Mouse (Mus musculus): Measurements from ENCODE around the gene Rgma.

DNA sequence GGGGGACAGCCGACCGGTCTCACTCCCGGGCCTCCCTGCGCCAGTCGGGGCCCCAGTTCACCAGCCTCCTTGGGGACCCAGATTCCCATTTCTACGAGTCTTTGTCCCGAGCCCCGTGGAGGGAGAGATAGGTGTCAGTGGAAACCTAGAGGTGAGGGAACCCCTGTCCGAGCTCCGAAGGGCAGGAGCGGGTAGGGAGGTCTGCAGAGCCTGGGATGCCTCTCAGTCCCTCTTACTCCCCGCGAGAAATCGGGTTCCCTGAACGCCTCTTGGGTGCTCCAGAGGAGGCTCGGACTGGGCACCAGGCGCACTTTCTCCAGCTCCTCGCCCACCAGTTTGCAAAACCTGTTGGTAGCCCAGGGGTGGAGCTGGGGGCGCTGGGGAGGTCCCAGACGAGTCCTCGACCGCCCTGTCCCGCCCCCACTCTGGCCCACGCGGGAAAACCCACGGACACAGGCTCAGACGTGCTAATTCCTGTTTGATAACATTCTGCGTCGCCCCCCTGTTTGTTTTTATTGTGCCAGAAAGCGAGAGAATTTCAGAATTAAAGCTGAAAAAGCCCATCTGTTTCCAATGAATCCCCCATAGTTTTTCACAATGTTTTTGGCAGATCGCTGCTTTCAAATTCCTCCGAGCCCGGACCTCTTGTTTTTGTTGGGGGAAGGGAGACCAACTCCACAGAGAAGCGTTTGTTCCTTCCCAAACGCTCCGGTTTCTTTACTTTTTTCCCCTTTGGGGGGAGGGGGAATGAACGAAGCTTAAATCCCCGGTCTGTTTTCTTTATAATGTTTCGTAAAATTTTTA is 16.4 kb downstream of the Rgma start:
- TF ChIP-seq MYC (IDR thresholded peaks at IDR 0.05; ENCODE audit: low read depth, low read length) = no peak
- TF ChIP-seq HCFC1 (IDR thresholded peaks at IDR 0.05; ENCODE audit: low read depth, low read length) = no peak
- TF ChIP-seq KAT2A (IDR thresholded peaks at IDR 0.05; ENCODE audit: insufficient replicate concordance, low read length) = no peak
- no peak for TF ChIP-seq NRF1 (IDR thresholded peaks at IDR 0.05; ENCODE audit: low read depth, low read length)
- no peak for TF ChIP-seq MXI1 (IDR thresholded peaks at IDR 0.05; ENCODE audit: low read depth, low read length)
- TF ChIP-seq ZKSCAN1 (IDR thresholded peaks at IDR 0.05; ENCODE audit: borderline replicate concordance, low read depth, low read length) = no peak
- TF ChIP-seq POLR2A (IDR thresholded peaks at IDR 0.05; ENCODE audit: low read depth, low read length) = no peak
- TF ChIP-seq SIN3A (IDR thresholded peaks at IDR 0.05; ENCODE audit: low read length) = no peak
